Mouse (Mus musculus) liver, adult 2 months (tissue): ENCODE data around the gene Epn2.

Source experiments
- CTCF ChIP-seq: fragments of 200-500 bp; IDR thresholded peaks from 2 replicates; pipeline ENCODE4 v1.5.1; 2011; ENCODE audit warnings: low read depth, low read length, control low read depth
- POLR2A ChIP-seq: fragments of 200-500 bp; IDR thresholded peaks from 2 replicates; pipeline ENCODE4 v1.6.1; 2011; ENCODE audit warnings: low read length, control low read depth; ENCODE audit not compliant: insufficient read depth; ENCODE audit errors: extremely low read depth

DNA sequence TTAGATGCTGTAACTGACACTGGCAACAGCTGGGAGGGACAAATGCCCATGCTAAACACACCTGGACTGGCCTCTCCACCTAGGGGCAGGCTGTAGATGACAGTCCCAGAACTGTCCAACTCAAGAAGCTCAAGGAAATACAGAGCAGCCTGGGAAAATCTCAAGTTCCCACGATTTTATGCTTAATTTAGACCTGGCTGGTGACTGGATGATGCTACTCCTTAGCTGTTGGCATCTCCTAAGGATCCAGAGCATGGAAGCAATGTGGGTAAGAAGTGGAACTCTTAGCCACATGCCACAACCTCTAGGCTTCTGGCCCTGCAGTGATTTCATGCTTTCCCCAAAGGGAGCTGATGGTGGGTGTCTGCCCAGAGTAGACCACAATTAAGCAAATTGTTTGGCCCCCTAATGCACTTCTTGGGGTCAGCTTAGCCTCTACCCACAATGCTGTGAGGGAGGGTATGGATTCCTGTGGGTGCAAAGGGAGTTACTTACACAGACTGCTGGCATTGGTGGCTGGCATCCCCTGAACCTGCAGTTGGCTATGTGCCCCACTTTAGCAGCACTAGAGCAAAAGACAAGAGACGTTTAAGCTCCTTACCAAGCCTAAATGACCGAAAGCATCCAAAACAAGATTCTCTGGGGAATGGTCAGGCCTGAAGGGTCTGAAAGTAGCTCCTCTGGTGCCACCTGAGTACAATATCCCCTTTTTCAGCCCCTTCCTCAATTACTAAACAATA is 26.3 kb downstream of the Epn2 start:
- TF ChIP-seq CTCF (no peak), POLR2A (no peak)
